Mouse (Mus musculus) sigmoid colon, adult 10 weeks (tissue): ENCODE data around the gene Alkbh6. TPM values are rescaled to one million over a fixed set of nuclear protein-coding genes. Genes with fewer than 3 reads are reported as not detected.

Experiments
- polyA plus RNA-seq: library from polyadenylated mRNA; stranded (reverse); fragments of 350-450 nt; fragmentation: Illumina TruSeq; extraction: RNeasy Lipid Tissue Mini Kit (QIAGEN cat#74804); gene quantifications from one replicate; pipeline ENCODE4 v1.2.3, GENCODE M21; 2014; ENCODE audit warnings: low read depth, low replicate concordance

Gene Alkbh6
- 5.6 TPM for polyA plus RNA-seq

DNA sequence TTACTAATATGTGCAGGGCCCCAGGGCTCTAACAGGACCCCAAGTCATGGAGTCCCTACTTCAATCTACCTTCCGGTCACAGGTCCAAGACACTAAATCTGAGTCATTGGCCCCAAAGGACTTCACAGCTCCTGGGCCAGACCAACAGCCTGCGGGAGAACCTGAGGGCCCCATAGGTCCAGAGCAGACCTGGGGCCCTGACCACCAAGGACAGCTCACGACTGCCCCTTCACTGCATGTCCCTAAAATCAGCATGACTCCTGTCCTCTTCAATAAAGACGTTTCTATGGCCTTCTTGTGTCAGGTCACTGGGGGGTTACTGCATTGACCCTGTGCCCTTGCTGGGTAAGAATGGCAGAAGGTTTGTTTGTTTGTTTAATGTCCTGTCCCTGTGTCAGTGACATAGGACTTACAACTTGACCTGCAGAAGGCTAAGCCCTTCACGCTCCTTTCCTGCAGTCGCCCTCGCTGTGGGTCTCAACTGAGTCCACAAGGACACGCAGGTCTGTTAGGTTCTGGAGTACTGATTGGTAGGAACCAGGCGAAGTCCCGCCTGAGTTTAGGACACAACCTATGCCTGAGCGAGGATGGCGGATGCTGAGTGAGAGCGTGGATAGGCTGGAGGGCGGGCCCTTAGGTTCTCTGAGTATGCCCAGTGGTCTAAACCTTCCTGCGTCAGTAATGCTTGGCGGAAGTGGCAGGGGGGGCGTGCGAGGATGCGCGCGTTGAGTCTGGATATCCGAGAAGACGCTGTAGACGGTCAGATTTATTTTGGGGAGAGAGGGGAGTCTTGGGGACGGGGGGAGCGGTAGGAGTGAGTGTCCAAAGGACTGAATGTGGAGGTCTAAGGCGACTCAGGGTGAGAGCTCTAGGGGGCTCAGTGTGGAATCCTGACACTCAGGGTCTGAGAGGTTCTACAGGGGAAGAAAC is at the start of gene Alkbh6:
Gene Alkbh6, plus strand, starts transcription at position 642 of the 930 bp plus-strand sequence.

DNA sequence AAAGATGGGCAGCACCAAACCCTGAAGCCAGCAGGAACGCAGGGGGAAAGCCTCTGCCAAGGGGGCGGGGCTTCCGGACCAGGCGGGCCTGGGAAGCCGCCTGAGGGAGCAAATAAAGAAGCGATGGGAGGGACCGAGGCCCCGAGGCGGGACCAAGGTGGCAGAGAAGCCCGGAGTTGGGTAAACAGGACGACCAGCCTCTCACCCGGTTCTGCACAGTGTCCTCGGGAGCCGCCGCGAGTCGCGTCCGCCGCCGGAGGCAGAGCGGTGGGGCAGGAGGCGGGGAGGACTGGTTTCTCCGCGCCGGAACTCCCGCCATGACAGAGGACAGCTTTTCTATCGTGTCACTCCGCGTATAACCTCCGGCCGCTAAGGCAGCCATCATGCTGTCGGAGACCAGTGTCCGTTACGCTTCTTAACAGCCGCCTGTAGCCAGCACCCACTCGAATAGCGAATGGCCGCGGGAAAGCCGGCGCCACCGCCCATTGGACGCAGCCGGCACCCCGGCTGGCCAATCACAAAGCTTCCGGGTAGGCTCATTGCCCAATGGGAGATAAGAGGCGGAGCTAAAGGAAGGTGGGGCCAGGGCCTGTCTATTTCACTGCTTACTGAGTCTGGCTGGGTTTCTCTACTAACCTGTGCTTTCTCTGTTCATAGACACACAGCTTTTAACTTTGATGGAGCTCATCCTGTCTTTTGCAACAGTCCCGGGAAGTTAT is 28.4 kb upstream of the Alkbh6 start, which contains the start of the genes Thap8 and Wdr62:
Gene Thap8, plus strand, starts transcription at position 144 of the 719 bp plus-strand sequence.
Gene Wdr62, minus strand, starts transcription at position 469 of the 719 bp plus-strand sequence.

DNA sequence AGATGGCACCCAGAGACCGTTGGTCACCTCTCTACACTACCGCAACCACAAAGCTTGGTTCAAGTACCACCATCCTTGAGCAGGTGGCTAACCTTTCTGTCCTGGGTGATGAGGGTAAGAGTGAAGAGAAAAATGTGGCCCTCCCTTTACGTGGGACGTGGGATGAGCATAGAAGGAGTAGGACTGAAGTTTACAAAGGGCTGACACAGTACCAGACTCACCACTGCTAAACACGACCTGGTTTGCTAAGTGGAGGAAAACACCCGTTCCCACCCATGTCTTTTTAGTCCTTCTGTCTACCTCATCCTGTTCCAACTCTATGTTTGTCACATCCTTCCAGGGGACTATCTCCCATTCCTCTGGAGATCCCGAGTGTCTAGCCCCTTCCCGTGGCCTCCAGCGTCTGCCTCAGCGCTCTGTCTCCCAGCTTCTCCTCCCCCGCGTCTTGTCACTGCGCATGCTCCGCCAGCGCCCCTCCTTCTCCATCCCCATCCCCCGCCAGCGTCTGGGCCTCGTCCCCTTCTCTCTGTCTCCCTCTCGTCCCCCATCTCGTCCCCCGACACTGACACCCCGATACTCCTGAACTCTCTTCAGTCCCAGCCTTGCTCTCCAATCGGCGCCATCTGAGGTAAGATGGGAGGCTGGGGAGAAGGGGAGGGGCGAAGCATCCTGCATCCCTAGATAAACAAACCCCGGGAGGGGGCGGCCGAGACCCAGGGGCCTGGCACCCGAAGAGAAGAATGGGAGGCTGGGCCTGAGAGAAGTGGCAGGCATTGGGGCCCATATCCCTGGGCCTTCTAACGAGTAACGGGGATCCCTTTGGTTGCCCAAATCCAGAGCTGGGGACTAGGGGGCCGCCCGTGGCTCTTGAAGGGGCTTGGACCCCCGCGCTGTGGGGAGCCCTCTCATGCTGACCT is 17.0 kb upstream of the Alkbh6 start, which contains the start of gene Clip3:
Gene Clip3, plus strand, starts transcription at position 514 of the 917 bp plus-strand sequence.

DNA sequence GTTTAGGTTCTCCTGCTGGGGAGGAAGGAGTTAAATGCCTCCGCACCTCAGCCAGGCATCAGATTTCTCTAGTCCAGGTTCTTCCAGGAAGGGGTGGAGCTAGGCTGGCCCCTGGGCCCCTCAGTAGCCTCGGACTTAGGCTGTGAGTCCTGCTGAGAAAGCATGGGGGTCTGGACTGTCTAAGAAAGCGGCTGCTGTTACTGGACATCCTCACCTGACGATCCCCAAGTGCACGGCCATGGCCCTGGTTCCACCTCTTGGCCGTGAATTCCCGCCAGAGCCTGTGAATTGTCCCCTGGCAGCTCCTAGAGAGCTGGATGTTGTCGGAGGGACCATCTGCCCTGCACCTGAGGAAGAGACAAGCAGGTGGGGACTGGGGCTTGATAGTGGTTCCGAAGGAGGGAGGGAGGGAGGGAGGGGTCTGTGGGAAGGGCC is 6.2 kb downstream of the Alkbh6 start, which contains the start of gene Syne4:
Gene Syne4, plus strand, starts transcription at position 87 of the 435 bp plus-strand sequence.

DNA sequence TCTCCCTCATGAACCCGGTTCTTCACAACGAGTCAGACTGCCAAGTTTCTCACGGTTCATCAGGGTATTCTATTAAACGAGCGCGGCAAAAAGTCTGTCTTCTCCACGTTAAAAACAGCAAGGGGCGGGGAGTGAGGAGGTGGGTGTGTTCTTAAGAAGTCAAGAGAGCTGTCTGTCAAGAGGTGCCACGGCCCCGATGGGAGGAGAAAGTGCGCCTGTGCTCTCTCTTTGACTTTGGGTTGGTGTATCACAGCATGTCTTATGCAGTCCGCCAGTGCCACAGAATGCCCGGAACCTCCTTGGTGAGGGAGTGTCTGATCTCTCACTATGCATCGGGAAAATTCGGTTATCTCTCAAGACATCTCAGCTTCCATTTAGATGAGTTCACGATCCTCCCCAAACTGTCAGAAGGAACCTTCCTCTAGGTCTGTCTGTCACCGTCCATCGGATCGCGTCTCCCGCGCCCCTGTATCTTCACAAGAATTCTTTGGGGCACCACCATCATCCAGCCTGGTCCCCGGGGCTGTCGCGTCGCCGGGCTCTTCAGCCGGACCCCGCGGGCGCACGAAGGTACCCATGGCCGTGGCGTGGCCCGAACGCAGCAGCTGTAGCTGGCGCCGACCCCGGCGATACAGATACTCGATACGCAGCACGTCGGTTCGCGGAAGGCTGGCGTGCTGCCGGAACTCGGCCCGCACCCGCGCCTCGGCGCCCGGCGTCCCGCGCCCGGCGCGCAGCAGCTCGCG is 13.2 kb downstream of the Alkbh6 start, which contains the start of gene E130208F15Rik:
Gene E130208F15Rik, plus strand, starts transcription at position 202 of the 746 bp plus-strand sequence.

DNA sequence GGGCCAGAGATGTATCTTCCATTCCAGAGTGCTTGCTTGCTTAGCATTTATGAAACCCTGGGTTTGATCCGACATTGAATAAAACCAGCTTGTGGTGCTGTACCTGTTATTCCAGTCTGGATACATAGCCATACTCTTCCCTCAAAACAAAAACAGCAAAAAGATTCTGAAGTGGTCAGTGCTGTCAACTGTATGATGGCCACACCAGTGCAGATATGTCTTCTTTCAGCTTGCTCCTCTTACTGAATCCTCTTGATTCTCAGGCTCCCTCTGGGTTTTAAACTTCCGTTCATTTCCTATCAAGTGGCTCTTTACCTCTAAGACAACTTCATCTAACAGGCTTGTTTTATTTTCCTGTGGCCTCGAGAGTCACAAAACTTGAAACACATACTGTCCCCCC is 15.3 kb downstream of the Alkbh6 start, which contains the start of gene Sdhaf1:
Gene Sdhaf1, minus strand, starts transcription at position 101 of the 400 bp plus-strand sequence.

DNA sequence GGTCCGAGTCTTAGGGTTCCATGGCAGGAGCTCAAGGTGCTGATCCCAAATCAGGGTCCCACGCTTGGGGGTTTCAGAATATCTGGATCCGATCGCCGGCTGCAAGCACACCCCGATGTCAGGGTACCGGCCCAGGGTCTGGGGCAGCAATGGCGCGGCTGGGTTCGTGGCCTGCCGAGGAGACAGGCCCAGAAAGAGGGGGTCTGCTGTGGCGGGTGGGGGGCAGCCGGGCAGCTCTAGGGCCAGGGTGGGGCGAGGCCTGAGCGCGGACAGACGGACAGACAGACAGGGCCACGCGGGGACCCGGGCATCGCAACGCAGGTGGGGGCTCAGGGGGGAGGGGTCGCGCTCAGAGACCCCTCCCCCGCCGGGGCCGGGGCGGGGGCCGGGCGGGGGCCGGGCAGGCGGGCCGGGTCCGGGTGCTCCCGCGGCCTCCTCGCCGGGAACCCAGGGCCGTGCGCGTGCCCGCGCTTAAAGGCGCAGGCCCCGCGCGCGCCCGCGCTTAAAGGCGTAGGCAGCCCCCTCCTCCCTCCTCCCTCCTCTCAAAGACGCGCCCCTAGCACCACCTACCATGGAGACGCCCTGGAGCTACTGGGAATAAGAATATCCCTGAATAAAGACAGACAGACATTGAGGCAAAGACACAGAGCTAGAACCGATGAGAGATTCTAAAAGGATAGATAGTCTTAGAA is 54.3 kb downstream of the Alkbh6 start, which contains the start of gene Lrfn3:
Gene Lrfn3, minus strand, starts transcription at position 121 of the 692 bp plus-strand sequence.

Other genes with a start within 250 kb of the Alkbh6 start
- gene Zfp82, start 235.8 kb upstream of the Alkbh6 start, polyA plus RNA-seq = 3.4 TPM
- gene Gm26920, start 218.3 kb upstream of the Alkbh6 start, polyA plus RNA-seq = not detected
- gene Zfp566, start 218.2 kb upstream of the Alkbh6 start, polyA plus RNA-seq = 3.4 TPM
- 139 TPM for gene Zfp260, start 213.9 kb upstream of the Alkbh6 start, polyA plus RNA-seq
- 2.6 TPM for gene Zfp382, start 186.8 kb upstream of the Alkbh6 start, polyA plus RNA-seq
- 41.6 TPM for gene Zfp146, start 139.0 kb upstream of the Alkbh6 start, polyA plus RNA-seq
- gene Cox7a1, start 124.6 kb upstream of the Alkbh6 start, polyA plus RNA-seq = 2.4 TPM
- 84.3 TPM for gene Capns1, start 109.9 kb upstream of the Alkbh6 start, polyA plus RNA-seq
- 1.5 TPM for gene Polr2i, start 76.8 kb upstream of the Alkbh6 start, polyA plus RNA-seq
- gene Tbcb, start 76.4 kb upstream of the Alkbh6 start, polyA plus RNA-seq = 5.3 TPM
- not detected for gene Ovol3, start 73.0 kb upstream of the Alkbh6 start, polyA plus RNA-seq
- gene Thap8, start 28.6 kb upstream of the Alkbh6 start, polyA plus RNA-seq = not detected
- 0.69 TPM for gene Wdr62, start 28.3 kb upstream of the Alkbh6 start, polyA plus RNA-seq
- gene Clip3, start 17.0 kb upstream of the Alkbh6 start, polyA plus RNA-seq = 7.0 TPM
- gene Syne4, start 6.1 kb downstream of the Alkbh6 start, polyA plus RNA-seq = 1.7 TPM
- gene E130208F15Rik, start 13.0 kb downstream of the Alkbh6 start, polyA plus RNA-seq = 1.8 TPM
- gene Sdhaf1, start 15.2 kb downstream of the Alkbh6 start, polyA plus RNA-seq = 2.2 TPM
- gene Lrfn3, start 54.1 kb downstream of the Alkbh6 start, polyA plus RNA-seq = 0.57 TPM
- gene Tyrobp, start 105.0 kb downstream of the Alkbh6 start, polyA plus RNA-seq = 2.4 TPM
- not detected for gene Hcst, start 111.1 kb downstream of the Alkbh6 start, polyA plus RNA-seq
- 1.4 TPM for gene Nfkbid, start 113.0 kb downstream of the Alkbh6 start, polyA plus RNA-seq
- gene Aplp1, start 136.8 kb downstream of the Alkbh6 start, polyA plus RNA-seq = 3.2 TPM
- gene Kirrel2, start 149.0 kb downstream of the Alkbh6 start, polyA plus RNA-seq = not detected
- not detected for gene Nphs1, start 149.6 kb downstream of the Alkbh6 start, polyA plus RNA-seq
- not detected for gene Prodh2, start 184.9 kb downstream of the Alkbh6 start, polyA plus RNA-seq
- gene Arhgap33, start 226.3 kb downstream of the Alkbh6 start, polyA plus RNA-seq = 0.54 TPM
- 35.6 TPM for gene Hspb6, start 243.5 kb downstream of the Alkbh6 start, polyA plus RNA-seq
- 2.2 TPM for gene Proser3, start 243.6 kb downstream of the Alkbh6 start, polyA plus RNA-seq